Mouse (Mus musculus): Measurements from ENCODE around the gene Apbb2. TPM values are rescaled to one million over a fixed set of nuclear protein-coding genes. Genes with fewer than 3 reads are reported as not detected.

The Apbb2 gene
- polyA plus RNA-seq, 1 experiment from 2014 or later, result 38.5 TPM

DNA sequence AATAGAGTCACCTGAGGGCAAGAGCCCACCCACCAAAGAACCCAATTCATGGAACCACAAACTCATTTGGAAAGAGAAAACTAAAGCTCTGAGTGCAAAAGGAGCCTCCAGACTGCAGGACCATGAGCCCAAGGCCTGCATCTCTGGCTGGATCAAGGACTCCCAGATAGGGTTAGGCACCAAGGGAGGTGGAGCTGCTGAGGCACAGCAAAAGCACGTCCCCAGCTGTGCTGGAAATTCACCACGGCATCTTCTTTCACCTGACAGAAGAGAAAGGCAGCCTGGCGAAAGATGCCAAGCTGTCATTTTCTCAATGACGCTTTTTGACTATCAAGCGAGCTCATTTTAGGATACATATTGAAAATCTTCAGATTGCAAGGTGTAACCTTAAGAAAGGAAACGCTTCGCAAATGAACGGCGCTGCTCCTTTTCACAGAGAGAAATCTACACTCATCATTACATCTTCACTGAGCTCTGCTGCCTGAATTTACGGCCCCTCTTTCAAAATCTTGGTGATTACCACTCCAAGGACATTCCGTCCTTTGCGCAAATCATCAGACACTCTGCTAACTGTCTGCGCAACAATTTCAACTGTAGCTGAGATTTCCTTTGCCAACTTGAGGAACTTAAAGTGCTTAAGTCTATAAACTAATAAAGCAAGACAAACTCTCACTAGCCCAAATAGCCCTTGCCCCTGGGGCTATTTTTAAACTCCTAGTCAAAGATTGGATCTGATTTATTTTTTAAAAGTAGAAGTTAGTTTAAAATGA lies 46.3 kb downstream of the Apbb2 start:
- no peaks in the 10 kb centered on the region for H3K36me3 ChIP-seq (ENCODE audit: control insufficient read depth, insufficient read depth, low read length)
- H3K9ac ChIP-seq (ENCODE audit: low read length), result no peak overlapping the region
- no peaks in the 10 kb centered on the region for H3K27me3 ChIP-seq (ENCODE audit: control insufficient read depth, insufficient read depth, low read length)
- H3K4me2 ChIP-seq (ENCODE audit: low read depth, severe bottlenecking), result no peak overlapping the region
- no peaks in the 10 kb centered on the region for H3K9me3 ChIP-seq (ENCODE audit: control insufficient read depth, low read length)
- no peak overlapping the region for H3K27ac ChIP-seq (replicated peaks; ENCODE audit: low read depth, low read length)
- no peak for DNase-seq (ENCODE audit: low spot score)
- H3K4me1 ChIP-seq (ENCODE audit: control insufficient read depth, insufficient read depth, low read length), result peaks cover 9% of the 10 kb centered on the region; the same call in 1 of the 2 replicates
- no peak for ATAC-seq (ENCODE audit: insufficient number of reproducible peaks, low FRiP score, low TSS enrichment, low read depth)
- 73% methylated on average over 13 of the region's 13 CpGs for WGBS
- no peak overlapping the region for H3K4me3 ChIP-seq (ENCODE audit: low read depth, low read length)

DNA sequence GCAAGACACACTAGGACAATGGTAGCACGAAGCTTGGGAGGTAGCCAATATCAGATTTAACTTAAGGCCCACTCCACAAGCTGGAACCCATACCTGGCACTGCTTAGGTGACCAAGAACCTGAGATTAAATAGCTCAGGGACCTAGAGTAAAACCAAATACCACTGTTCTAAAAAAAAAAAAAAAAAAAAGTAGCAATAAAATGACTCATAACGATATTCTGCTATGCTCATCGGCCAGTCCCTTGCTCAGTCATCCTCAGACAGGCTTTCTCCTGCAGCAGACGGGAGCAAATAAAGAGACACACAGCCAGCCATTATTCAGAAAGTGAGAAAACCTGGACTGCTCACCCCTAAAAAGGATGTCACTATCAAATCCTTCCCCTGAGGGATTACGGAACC lies 47.9 kb downstream of the Apbb2 start:
- no peaks in the 10 kb centered on the region for H3K27me3 ChIP-seq (ENCODE audit: control insufficient read depth, insufficient read depth, low read length)
- 95% methylated on average over 5 of the region's 5 CpGs for WGBS
- no peaks in the 10 kb centered on the region for H3K36me3 ChIP-seq (ENCODE audit: control insufficient read depth, insufficient read depth, low read length)
- no peaks in the 10 kb centered on the region for H3K9me3 ChIP-seq (ENCODE audit: control insufficient read depth, low read length)
- ATAC-seq (ENCODE audit: insufficient number of reproducible peaks, low FRiP score, low TSS enrichment, low read depth) (no peak), DNase-seq (ENCODE audit: low spot score) (no peak)
- H3K27ac ChIP-seq (replicated peaks; ENCODE audit: low read depth, low read length), result no peak overlapping the region
- no peak overlapping the region for H3K4me2 ChIP-seq (ENCODE audit: low read depth, severe bottlenecking)
- peaks cover 9% of the 10 kb centered on the region; the same call in 1 of the 2 replicates for H3K4me1 ChIP-seq (ENCODE audit: control insufficient read depth, insufficient read depth, low read length)
- no peak overlapping the region for H3K4me3 ChIP-seq (ENCODE audit: low read depth, low read length)
- no peak overlapping the region for H3K9ac ChIP-seq (ENCODE audit: low read length)

DNA sequence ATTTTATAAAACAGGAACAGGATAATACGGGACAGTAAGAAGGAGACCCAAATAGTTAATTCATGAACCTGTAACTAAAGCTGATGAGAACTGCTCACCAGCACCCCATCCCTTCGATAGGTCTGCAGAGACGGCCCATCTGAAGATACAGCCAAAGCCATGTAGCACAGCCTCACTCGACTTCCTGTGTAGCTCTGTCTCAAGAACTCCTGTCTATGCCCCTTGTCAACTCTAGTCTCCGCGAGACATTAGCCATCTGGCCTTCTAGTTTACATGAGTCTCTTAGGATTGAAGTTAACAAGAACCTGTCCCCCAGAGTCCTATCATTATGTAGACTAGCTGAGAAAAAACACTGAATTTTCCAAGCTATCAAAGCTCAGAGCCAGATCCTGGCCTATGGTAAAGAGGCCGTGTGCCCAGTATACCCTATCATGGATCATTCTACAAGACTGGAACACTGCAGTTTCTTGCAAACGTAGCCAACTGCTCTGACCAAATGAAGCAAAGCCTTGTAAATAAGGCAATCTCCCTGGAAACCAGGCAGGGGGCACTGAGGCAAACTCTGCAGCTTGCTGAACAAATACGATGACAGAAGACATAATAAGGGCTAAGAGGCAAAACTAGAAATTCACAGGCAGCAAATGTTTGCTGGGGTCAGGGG lies 49.3 kb downstream of the Apbb2 start:
- Histone ChIP-seq H3K4me3 (ENCODE audit: low read depth, low read length) (no peak overlapping the region), H3K27me3 (ENCODE audit: control insufficient read depth, insufficient read depth, low read length) (no peaks in the 10 kb centered on the region), H3K4me2 (ENCODE audit: low read depth, severe bottlenecking) (no peak overlapping the region), H3K27ac (replicated peaks; ENCODE audit: low read depth, low read length) (no peak overlapping the region), H3K4me1 (ENCODE audit: control insufficient read depth, insufficient read depth, low read length) (peaks cover 9% of the 10 kb centered on the region; the same call in 1 of the 2 replicates), H3K9ac (ENCODE audit: low read length) (no peak overlapping the region), H3K36me3 (ENCODE audit: control insufficient read depth, insufficient read depth, low read length) (no peaks in the 10 kb centered on the region), H3K9me3 (ENCODE audit: control insufficient read depth, low read length) (no peaks in the 10 kb centered on the region)
- WGBS, result 65% methylated on average over 9 of the region's 9 CpGs
- DNase-seq (ENCODE audit: low spot score) (no peak), ATAC-seq (ENCODE audit: insufficient number of reproducible peaks, low FRiP score, low TSS enrichment, low read depth) (no peak)

DNA sequence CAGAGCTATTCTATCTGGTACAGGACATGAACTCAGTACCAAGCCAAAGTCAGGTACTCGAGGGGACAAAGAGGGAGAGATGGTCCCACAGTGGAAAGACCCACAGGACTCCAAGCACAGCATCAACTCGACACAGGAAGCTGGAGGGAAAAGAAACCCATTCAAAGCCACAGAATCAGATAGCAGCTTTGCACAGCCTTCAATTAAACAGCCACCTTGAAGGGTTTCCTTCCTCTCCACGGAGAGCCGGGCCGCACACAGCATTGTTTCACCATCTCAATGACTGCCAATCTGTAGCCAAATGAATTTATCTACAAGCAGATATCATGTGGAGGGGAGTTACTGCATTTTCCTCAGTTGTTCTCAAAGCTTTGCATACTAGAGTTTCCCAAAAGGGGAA lies 50.6 kb downstream of the Apbb2 start:
- ATAC-seq (ENCODE audit: insufficient number of reproducible peaks, low FRiP score, low TSS enrichment, low read depth) (no peak), DNase-seq (ENCODE audit: low spot score) (no peak)
- Histone ChIP-seq H3K4me3 (ENCODE audit: low read depth, low read length) (no peak overlapping the region), H3K9ac (ENCODE audit: low read length) (no peak overlapping the region), H3K4me2 (ENCODE audit: low read depth, severe bottlenecking) (no peak overlapping the region), H3K27ac (replicated peaks; ENCODE audit: low read depth, low read length) (no peak overlapping the region), H3K27me3 (ENCODE audit: control insufficient read depth, insufficient read depth, low read length) (no peaks in the 10 kb centered on the region), H3K4me1 (ENCODE audit: control insufficient read depth, insufficient read depth, low read length) (peaks cover 9% of the 10 kb centered on the region; the same call in 1 of the 2 replicates), H3K9me3 (ENCODE audit: control insufficient read depth, low read length) (no peaks in the 10 kb centered on the region), H3K36me3 (ENCODE audit: control insufficient read depth, insufficient read depth, low read length) (no peaks in the 10 kb centered on the region)
- 88% methylated on average over 5 of the region's 5 CpGs for WGBS

DNA sequence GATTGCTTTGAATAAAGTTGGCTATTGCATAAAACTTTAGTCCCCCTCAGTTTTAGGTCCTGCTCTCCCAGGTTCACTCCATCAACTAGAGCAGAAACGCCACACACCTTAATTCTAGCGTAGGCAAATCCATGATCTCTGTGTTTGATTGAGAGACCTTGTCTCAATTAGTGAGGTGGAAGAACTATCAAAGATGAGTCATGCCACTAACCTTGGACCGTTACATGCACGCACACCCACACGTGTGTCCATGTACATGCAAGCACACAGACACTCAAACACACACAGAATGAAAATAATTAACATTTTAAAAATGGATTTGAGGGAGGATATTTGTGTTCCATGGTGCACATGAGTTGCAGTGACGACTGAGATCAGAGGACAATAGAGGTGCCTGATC lies 51.2 kb downstream of the Apbb2 start:
- H3K27ac ChIP-seq (replicated peaks; ENCODE audit: low read depth, low read length), result no peak overlapping the region
- ATAC-seq (ENCODE audit: insufficient number of reproducible peaks, low FRiP score, low TSS enrichment, low read depth), result no peak
- no peaks in the 10 kb centered on the region for H3K36me3 ChIP-seq (ENCODE audit: control insufficient read depth, insufficient read depth, low read length)

DNA sequence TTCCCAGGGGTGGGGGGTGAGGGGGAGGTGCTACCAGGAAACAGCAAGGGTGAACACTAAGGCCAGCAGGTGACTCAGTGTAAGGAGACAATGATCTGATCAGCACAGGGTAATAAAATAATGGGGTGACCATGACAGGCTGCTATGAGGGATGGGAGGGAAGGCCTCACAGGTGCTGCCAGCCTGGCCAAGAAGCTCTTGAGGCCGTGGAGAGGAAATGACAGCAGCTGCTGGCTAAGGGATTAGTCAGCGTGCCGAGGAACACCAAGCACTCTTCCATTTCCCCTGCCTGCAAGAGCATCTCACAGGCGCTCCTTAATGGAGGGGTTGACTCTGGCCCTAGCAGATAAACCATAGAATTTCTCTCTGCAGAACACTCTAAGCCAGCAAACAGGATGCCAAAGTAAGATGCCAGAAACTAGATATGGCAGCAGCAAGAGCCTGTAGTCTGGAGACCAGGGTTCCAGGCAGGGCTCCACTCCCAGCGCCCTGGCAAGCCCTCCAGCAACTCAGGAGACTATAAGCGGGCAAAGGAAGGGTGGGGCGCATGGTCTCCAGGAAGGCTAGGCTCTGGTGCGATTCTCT lies 58.9 kb downstream of the Apbb2 start:
- Histone ChIP-seq H3K4me2 (ENCODE audit: low read depth, severe bottlenecking) (no peak overlapping the region), H3K27me3 (ENCODE audit: control insufficient read depth, insufficient read depth, low read length) (no peaks in the 10 kb centered on the region), H3K27ac (replicated peaks; ENCODE audit: low read depth, low read length) (no peak overlapping the region), H3K9ac (ENCODE audit: low read length) (no peak overlapping the region), H3K4me1 (ENCODE audit: control insufficient read depth, insufficient read depth, low read length) (0 out of 2 replicates have a peak, but pooled peaks cover 3% of the 10 kb centered on the region), H3K36me3 (ENCODE audit: control insufficient read depth, insufficient read depth, low read length) (no peaks in the 10 kb centered on the region), H3K4me3 (ENCODE audit: low read depth, low read length) (no peak overlapping the region), H3K9me3 (ENCODE audit: control insufficient read depth, low read length) (no peaks in the 10 kb centered on the region)
- WGBS, result 65% methylated on average over 8 of the region's 8 CpGs
- DNase-seq (ENCODE audit: low spot score), result no peak
- no peak for ATAC-seq (ENCODE audit: insufficient number of reproducible peaks, low FRiP score, low TSS enrichment, low read depth)

More for the DNA sequence above, 51.2 kb downstream of the Apbb2 start:
- H3K4me2 ChIP-seq (ENCODE audit: low read depth, severe bottlenecking), result no peak overlapping the region
- H3K4me1 ChIP-seq (ENCODE audit: control insufficient read depth, insufficient read depth, low read length), result peaks cover 11% of the 10 kb centered on the region; the same call in 1 of the 2 replicates
- DNase-seq (ENCODE audit: low spot score), result no peak
- 94% methylated on average over 6 of the region's 6 CpGs for WGBS
- H3K27me3 ChIP-seq (ENCODE audit: control insufficient read depth, insufficient read depth, low read length), result no peaks in the 10 kb centered on the region
- no peak overlapping the region for H3K4me3 ChIP-seq (ENCODE audit: low read depth, low read length)
- H3K9ac ChIP-seq (ENCODE audit: low read length), result no peak overlapping the region
- no peaks in the 10 kb centered on the region for H3K9me3 ChIP-seq (ENCODE audit: control insufficient read depth, low read length)

DNA sequence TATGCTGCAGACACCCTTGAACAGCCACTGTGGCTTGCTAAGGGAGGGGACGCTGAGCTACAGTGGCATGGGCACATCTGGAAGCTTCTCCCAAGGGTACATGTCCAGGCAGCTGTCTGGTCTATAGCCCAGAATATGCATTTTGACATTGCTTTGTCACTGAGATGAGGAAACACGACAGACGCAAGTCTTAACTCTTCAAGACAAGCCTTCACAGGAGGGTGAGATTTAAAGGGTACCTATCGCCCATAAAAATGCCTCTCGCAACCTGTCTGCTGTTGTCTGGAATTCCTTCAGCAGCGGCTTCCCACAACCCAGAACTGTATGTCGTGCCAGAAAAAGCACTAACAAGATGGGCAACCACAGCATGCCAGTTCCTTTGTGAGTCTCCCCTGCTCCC lies 60.5 kb downstream of the Apbb2 start:
- Histone ChIP-seq H3K9ac (ENCODE audit: low read length) (no peak overlapping the region), H3K4me3 (ENCODE audit: low read depth, low read length) (no peak overlapping the region), H3K4me1 (ENCODE audit: control insufficient read depth, insufficient read depth, low read length) (0 out of 2 replicates have a peak, but pooled peaks cover 5% of the 10 kb centered on the region), H3K36me3 (ENCODE audit: control insufficient read depth, insufficient read depth, low read length) (no peaks in the 10 kb centered on the region), H3K4me2 (ENCODE audit: low read depth, severe bottlenecking) (no peak overlapping the region), H3K27me3 (ENCODE audit: control insufficient read depth, insufficient read depth, low read length) (no peaks in the 10 kb centered on the region), H3K27ac (replicated peaks; ENCODE audit: low read depth, low read length) (no peak overlapping the region), H3K9me3 (ENCODE audit: control insufficient read depth, low read length) (no peaks in the 10 kb centered on the region)
- DNase-seq (ENCODE audit: low spot score) (no peak), ATAC-seq (ENCODE audit: insufficient number of reproducible peaks, low FRiP score, low TSS enrichment, low read depth) (no peak)
- WGBS, result 86% methylated on average over 7 of the region's 7 CpGs

DNA sequence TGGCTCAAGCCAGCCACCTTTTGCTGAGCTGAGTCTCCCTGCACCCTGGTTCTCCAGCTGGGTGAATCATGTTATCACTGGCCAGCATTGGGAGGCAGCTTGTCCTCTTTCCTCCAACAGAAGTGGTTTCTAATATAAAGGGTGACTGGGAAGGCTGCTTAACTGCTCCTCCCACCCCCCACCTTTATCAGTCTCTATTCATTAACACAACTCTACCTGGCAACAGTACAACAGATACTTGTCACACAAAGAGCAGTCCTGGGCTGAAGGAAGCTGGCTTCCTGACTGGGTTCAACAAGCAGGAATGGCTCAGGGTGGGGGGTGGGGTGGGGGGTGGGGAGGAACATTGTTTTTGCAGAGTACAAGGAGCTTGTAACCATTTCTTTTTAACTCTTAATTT lies 64.7 kb downstream of the Apbb2 start:
- no peak for ATAC-seq (ENCODE audit: insufficient number of reproducible peaks, low FRiP score, low TSS enrichment, low read depth)
- no peaks in the 10 kb centered on the region for H3K27me3 ChIP-seq (ENCODE audit: control insufficient read depth, insufficient read depth, low read length)

More for the DNA sequence above, 64.7 kb downstream of the Apbb2 start:
- no peak for DNase-seq (ENCODE audit: low spot score)
- Histone ChIP-seq H3K27ac (replicated peaks; ENCODE audit: low read depth, low read length) (no peak overlapping the region), H3K4me3 (ENCODE audit: low read depth, low read length) (no peak overlapping the region), H3K9me3 (ENCODE audit: control insufficient read depth, low read length) (no peaks in the 10 kb centered on the region), H3K4me2 (ENCODE audit: low read depth, severe bottlenecking) (no peak overlapping the region), H3K9ac (ENCODE audit: low read length) (no peak overlapping the region), H3K4me1 (ENCODE audit: control insufficient read depth, insufficient read depth, low read length) (0 out of 2 replicates have a peak, but pooled peaks cover 5% of the 10 kb centered on the region), H3K36me3 (ENCODE audit: control insufficient read depth, insufficient read depth, low read length) (no peaks in the 10 kb centered on the region)
